Mouse (Mus musculus) 3134 (cell line): Measurements from ENCODE around the gene Bcas3.

ENCODE experiments used
- DNase-seq: peaks from one replicate; pipeline ENCODE4 v3.0.0-alpha.2; 2011; ENCODE audit warnings: low spot score; ENCODE audit not compliant: insufficient read length; ENCODE audit errors: extremely low read depth

Bcas3 gene

GRCm38 (mm10) chr11:85864363-85864762 is 511.4 kb downstream of the Bcas3 start:
- no peak for DNase-seq
